Mouse (Mus musculus) megakaryocyte, embryonic 14.5 days (primary cell): ENCODE measurements around the gene Gnaz. TPM values are rescaled to one million over a fixed set of nuclear protein-coding genes. Genes with fewer than 3 reads are reported as not detected.

Experiments used
- H3K27me3 ChIP-seq: replicated peaks from 2 replicates; pipeline ENCODE3; 2012; ENCODE audit warnings: inconsistent platforms
- H3K36me3 ChIP-seq: replicated peaks from 2 replicates; pipeline ENCODE3; 2012; ENCODE audit warnings: low read length, inconsistent platforms, mixed read lengths
- H3K4me1 ChIP-seq: 2 replicates; pipeline ENCODE4 v1.6.1; 2012; ENCODE audit warnings: inconsistent platforms
- H3K4me3 ChIP-seq: replicated peaks from 2 replicates; pipeline ENCODE3; 2012; ENCODE audit warnings: moderate library complexity, mild to moderate bottlenecking, inconsistent platforms
- H3K9me3 ChIP-seq: 2 replicates; pipeline ENCODE4 v1.6.1; 2012; ENCODE audit warnings: inconsistent platforms
- FLI1 ChIP-seq: IDR thresholded peaks from 2 replicates; pipeline ENCODE4 v1.6.1; 2012; ENCODE audit warnings: low read length, inconsistent platforms, mixed read lengths
- GATA1 ChIP-seq: IDR thresholded peaks from 3 replicates; pipeline ENCODE4 v1.6.1; 2012; ENCODE audit warnings: mixed read lengths, low read length, inconsistent platforms, borderline replicate concordance
- polyA plus RNA-seq: library from polyadenylated mRNA; stranded (reverse); fragments of >175 nt; gene quantifications from 2 replicates; pipeline ENCODE4 v1.2.3, GENCODE M21; 2012; ENCODE audit warnings: low replicate concordance; ENCODE audit not compliant: insufficient read depth

Gene Gnaz
- polyA plus RNA-seq = 224 and 350 TPM in 2 replicates

GRCm38 (mm10) chr10:74966850-74967451 lies at the start of gene Gnaz:
Gene Gnaz (plus strand): TSS chr10:74967177.
- Histone ChIP-seq H3K36me3 (peaks cover 26% of the 10 kb centered on the region), H3K4me3 (peak within 1 kb of the TSS; percentile 99), H3K4me1 (peaks cover 86% of the 10 kb centered on the region), H3K9me3 (peaks cover 5% of the 10 kb centered on the region), H3K27me3 (peaks cover 6% of the 10 kb centered on the region)
- TF ChIP-seq GATA1 (no peak), FLI1 (no peak)

- peaks cover 25% of the 10 kb centered on the region for H3K27me3 ChIP-seq
- H3K4me3 ChIP-seq = no peak overlapping the region
- no peak for TF ChIP-seq FLI1
- no peak for TF ChIP-seq GATA1
- no peaks in the 10 kb centered on the region for H3K36me3 ChIP-seq
- peaks cover 32% of the 10 kb centered on the region for H3K4me1 ChIP-seq
- no peaks in the 10 kb centered on the region for H3K9me3 ChIP-seq
Measured at GRCm38 (mm10) chr10:74919277-74919676, 47.7 kb upstream of the Gnaz start.

- H3K4me3 ChIP-seq = peak overlapping the region; percentile 66
- H3K9me3 ChIP-seq = no peaks in the 10 kb centered on the region
- no peaks in the 10 kb centered on the region for H3K36me3 ChIP-seq
- H3K4me1 ChIP-seq = peaks cover 46% of the 10 kb centered on the region
- H3K27me3 ChIP-seq = peaks cover 39% of the 10 kb centered on the region
- no peak for TF ChIP-seq FLI1
- TF ChIP-seq GATA1 = no peak
Measured at GRCm38 (mm10) chr10:74920853-74921567, 46.0 kb upstream of the Gnaz start.

GRCm38 (mm10) chr10:74921614-74922013 lies 45.4 kb upstream of the Gnaz start:
- TF ChIP-seq GATA1 (no peak), FLI1 (no peak)
- Histone ChIP-seq H3K9me3 (0 out of 2 replicates have a peak, but pooled peaks cover 2% of the 10 kb centered on the region), H3K36me3 (no peaks in the 10 kb centered on the region)

GRCm38 (mm10) chr10:74922763-74923162 lies 44.2 kb upstream of the Gnaz start:
- H3K9me3 ChIP-seq = 0 out of 2 replicates have a peak, but pooled peaks cover 5% of the 10 kb centered on the region
- peaks cover 55% of the 10 kb centered on the region for H3K4me1 ChIP-seq

More at GRCm38 (mm10) chr10:74921614-74922013, 45.4 kb upstream of the Gnaz start:
- Histone ChIP-seq H3K27me3 (peaks cover 45% of the 10 kb centered on the region), H3K4me3 (no peak overlapping the region), H3K4me1 (peaks cover 52% of the 10 kb centered on the region)

GRCm38 (mm10) chr10:74924274-74924673 lies 42.7 kb upstream of the Gnaz start:
- no peaks in the 10 kb centered on the region for H3K36me3 ChIP-seq
- TF ChIP-seq FLI1 (no peak), GATA1 (no peak)
- H3K9me3 ChIP-seq = peaks cover 9% of the 10 kb centered on the region; the same call in 1 of the 2 replicates
- H3K27me3 ChIP-seq = peaks cover 57% of the 10 kb centered on the region
- H3K4me1 ChIP-seq = peaks cover 70% of the 10 kb centered on the region
- H3K4me3 ChIP-seq = peak overlapping the region; percentile 33

More at GRCm38 (mm10) chr10:74922763-74923162, 44.2 kb upstream of the Gnaz start:
- TF ChIP-seq GATA1 (no peak), FLI1 (no peak)
- Histone ChIP-seq H3K27me3 (peaks cover 45% of the 10 kb centered on the region), H3K4me3 (peak overlapping the region; percentile 66), H3K36me3 (no peaks in the 10 kb centered on the region)

GRCm38 (mm10) chr10:74925324-74925723 lies 41.7 kb upstream of the Gnaz start:
- Histone ChIP-seq H3K4me3 (peak overlapping the region; percentile 87), H3K9me3 (peaks cover 9% of the 10 kb centered on the region; the same call in 1 of the 2 replicates), H3K27me3 (peaks cover 62% of the 10 kb centered on the region), H3K36me3 (no peaks in the 10 kb centered on the region), H3K4me1 (peaks cover 76% of the 10 kb centered on the region)
- TF ChIP-seq FLI1 = no peak
- TF ChIP-seq GATA1 = no peak

GRCm38 (mm10) chr10:74928276-74928675 lies 38.7 kb upstream of the Gnaz start:
- Histone ChIP-seq H3K27me3 (peaks cover 57% of the 10 kb centered on the region), H3K36me3 (no peaks in the 10 kb centered on the region), H3K4me1 (peaks cover 67% of the 10 kb centered on the region), H3K4me3 (peak overlapping the region; percentile 34), H3K9me3 (peaks cover 9% of the 10 kb centered on the region; the same call in 1 of the 2 replicates)
- TF ChIP-seq FLI1 (no peak), GATA1 (no peak)

GRCm38 (mm10) chr10:74929578-74929977 lies 37.4 kb upstream of the Gnaz start:
- H3K4me3 ChIP-seq = peak overlapping the region; percentile 64
- no peaks in the 10 kb centered on the region for H3K36me3 ChIP-seq
- TF ChIP-seq GATA1 (no peak), FLI1 (no peak)
- H3K27me3 ChIP-seq = peaks cover 58% of the 10 kb centered on the region
- H3K4me1 ChIP-seq = peaks cover 73% of the 10 kb centered on the region
- H3K9me3 ChIP-seq = peaks cover 9% of the 10 kb centered on the region; the same call in 1 of the 2 replicates

GRCm38 (mm10) chr10:74930541-74930940 lies 36.4 kb upstream of the Gnaz start:
- Histone ChIP-seq H3K36me3 (no peaks in the 10 kb centered on the region), H3K4me1 (peaks cover 76% of the 10 kb centered on the region), H3K9me3 (peaks cover 9% of the 10 kb centered on the region; the same call in 1 of the 2 replicates), H3K27me3 (peaks cover 54% of the 10 kb centered on the region), H3K4me3 (no peak overlapping the region)
- TF ChIP-seq GATA1 = no peak
- TF ChIP-seq FLI1 = no peak
